Mouse (Mus musculus): ENCODE results near the gene 6030452D12Rik.

6030452D12Rik gene

GRCm38 (mm10) chr8:106500018-106500685 lies at the start of gene 6030452D12Rik:
Gene 6030452D12Rik, plus strand, starts transcription at chr8:106500522.
- DNase-seq (ENCODE audit: low spot score): no peak

- DNase-seq (ENCODE audit: low spot score): no peak
Observed at GRCm38 (mm10) chr8:106451301-106452085, 48.8 kb upstream of the 6030452D12Rik start.

DNA sequence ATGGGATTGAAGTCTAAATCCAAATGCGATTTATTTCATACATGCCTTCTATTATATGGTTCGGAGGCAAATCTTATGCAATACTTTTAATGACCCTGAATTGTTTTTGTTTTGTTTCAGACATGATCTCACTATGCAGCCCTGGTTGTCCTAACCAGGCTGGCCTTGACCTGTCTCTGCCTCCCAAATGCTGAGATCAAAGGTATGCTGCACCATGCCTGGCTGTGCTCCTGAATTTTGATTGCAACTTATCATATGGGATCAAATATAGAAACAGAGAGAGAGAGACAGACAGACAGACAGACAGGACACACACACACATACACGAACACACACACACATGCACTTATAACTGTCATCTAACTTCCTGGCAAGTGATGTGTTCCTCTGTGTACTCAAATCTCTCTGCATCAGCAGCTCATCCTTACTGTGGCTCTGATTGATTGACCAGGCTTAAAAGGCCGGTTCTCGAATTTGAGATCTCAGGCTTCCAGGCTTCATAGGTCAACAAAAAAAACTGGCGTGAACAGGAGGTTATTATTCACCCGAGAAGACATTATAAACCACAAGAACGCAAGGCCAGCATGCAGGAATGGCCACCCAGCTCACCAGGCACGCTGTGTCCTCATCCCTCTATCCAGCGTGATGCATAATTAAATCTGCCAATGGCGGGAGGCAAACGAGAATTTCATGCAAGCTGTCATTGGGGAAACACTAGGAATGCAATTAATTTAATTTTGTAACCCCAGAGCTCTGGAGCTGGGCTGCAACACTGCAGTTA lies 47.4 kb upstream of the 6030452D12Rik start:
- no peak for DNase-seq (ENCODE audit: low spot score)

- no peak for DNase-seq (ENCODE audit: low spot score)
Observed at GRCm38 (mm10) chr8:106454036-106454435, 46.3 kb upstream of the 6030452D12Rik start.

DNA sequence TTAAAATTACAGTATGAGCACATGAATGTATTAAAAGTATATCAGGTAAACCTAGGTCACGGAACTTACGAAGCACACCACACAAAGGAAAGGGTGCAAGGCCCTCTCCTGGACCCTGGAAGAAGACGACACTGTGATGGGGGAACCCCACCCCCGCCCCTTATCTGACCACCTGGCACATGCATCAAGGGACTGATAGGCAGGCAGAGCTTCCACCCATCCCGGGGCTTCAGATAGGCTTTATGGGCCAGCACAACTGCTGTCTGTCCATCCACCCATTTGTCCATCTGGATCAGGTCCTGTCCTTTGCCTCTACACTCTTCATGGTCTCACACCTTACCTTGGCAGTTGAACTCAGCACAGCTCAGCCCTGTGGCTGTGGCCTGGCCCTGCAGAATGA lies 38.2 kb upstream of the 6030452D12Rik start:
- DNase-seq (ENCODE audit: low spot score): no peak

DNA sequence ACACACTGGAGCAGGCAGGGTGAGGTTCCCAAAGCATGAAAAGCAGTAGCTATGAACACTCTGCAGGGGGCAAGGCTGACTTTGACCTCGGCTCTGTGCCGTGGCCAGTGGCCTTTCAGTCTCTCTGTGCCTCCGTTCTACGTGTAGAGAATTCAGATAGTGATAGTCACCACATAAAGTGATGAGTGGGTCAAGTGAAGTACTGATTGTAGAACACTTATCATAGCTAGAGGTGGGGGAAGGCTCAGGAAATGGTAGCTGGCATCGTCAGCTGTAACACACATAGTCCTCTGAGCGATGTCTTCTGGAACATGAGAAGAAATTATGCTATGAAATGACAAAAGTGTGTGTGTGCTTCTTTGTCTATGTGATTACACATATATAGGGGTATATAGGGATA lies 36.5 kb upstream of the 6030452D12Rik start:
- DNase-seq (ENCODE audit: low spot score): no peak

GRCm38 (mm10) chr8:106469485-106469884 lies 30.8 kb upstream of the 6030452D12Rik start:
- no peak for DNase-seq (ENCODE audit: low spot score)

GRCm38 (mm10) chr8:106474001-106474400 lies 26.3 kb upstream of the 6030452D12Rik start:
- DNase-seq (ENCODE audit: low spot score): no peak

- no peak for DNase-seq (ENCODE audit: low spot score)
Observed at GRCm38 (mm10) chr8:106504241-106504640, 3.9 kb downstream of the 6030452D12Rik start.

DNA sequence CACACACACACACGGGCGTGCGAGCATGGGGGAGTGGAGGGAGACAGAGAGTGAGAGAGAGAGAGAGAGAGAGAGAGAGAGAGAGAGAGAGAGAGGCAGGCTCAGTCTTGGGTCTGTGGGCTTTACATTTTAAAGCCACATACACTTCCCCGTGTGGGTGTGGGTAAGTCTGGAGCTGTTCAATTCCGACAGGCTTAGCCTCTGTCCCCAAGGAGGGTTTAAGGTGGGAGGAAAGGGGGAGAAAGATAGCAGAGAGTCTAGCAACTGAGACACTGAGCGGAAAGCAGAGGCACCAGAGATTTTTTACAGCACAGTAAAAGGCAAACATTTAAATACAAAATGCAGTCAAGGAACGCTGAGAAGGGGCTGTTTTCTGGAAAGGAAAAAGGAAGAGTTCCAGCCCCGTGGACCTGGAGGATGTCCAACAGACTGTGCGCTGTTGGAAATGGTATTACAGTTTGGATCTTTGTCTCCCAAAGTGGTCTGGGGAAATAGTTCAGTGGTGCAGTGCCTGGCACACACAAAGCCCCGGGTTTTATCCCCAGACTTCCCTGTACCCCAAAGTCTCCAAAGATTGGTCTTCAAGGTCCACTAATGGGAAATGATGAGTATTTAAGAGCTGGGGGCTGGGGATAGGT lies 5.1 kb downstream of the 6030452D12Rik start:
- no peak for DNase-seq (ENCODE audit: low spot score)

DNA sequence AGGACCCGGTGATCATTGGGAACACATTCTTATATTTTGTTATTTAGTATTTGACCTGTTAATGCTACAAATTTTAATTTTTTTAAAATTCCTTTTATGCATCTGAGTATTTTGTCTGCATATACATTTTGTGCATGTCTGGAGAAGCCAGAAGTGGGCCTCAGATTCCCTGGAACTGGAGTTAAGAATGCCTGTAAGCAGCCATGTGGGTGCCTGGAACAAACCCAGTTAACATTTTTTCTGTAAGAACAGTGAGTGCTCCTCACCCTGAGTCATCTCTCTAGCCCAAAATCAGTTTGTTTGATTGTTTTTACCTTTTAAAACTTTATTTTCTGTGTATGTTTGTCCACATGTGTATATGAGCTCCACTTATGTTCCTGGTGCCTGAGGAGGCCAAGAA lies 5.8 kb downstream of the 6030452D12Rik start:
- DNase-seq (ENCODE audit: low spot score): no peak

- no peak for DNase-seq (ENCODE audit: low spot score)
Observed at GRCm38 (mm10) chr8:106507761-106508331, 7.5 kb downstream of the 6030452D12Rik start.

- DNase-seq (ENCODE audit: low spot score): no peak
Observed at GRCm38 (mm10) chr8:106508456-106508855, 8.1 kb downstream of the 6030452D12Rik start.

DNA sequence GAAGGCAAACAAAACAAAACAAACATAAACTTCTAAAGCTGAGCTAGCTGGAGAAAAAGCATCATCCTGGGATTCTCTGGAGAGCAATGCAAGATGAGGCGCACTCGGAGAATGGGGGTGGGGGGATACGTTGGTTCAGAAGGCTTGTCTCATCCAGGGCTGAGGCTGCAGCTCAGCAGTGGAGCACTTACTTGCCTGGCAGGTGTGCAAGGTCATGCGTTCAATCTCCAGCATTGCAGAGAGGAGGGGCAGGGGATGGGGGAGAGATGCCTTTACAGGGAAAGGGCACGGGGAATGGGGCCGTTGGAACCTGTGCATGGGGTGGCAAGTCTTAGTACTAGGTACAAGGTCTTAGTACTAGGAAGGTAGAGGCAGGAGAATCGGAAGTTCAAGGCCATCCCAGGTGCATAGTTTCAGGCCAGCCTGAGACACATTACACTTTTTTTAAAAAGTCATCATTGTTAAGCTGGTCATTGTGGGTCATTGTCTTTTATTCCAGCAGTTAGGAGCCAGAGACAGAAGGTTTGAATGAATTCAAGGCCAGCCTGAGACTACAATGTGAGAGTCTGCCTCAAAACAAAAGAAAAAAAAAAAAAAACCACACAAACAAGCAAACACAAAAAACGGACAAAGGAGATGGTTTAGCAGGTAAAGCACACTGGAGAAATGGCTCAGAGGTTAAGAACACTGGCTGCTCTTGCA lies 8.9 kb downstream of the 6030452D12Rik start:
- DNase-seq (ENCODE audit: low spot score): no peak

- no peak for DNase-seq (ENCODE audit: low spot score)
Observed at GRCm38 (mm10) chr8:106510365-106510975, 10.1 kb downstream of the 6030452D12Rik start, which contains the start of gene Cdh3. Gene Cdh3, plus strand, starts transcription at chr8:106510891.

DNA sequence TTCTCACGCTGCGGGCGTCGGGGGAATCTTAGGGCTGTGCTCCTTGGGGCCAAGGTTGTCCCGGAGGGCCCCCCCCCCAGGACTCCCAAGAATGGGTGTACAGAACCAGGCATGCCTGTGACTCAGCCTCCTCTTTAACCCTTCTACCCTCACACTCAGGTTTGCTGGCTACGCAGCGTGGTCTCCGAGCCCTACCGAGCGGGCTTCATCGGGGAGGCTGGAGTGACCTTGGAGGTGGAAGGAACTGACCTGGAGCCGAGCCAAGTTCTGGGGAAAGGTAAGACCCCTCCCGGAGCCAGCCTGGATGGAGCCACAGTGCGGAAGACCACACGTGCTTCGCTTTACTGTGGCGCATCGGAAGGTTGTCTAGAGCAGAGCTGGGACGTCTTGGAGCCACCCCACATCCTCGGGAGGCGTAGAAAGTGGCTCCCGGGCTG lies 10.8 kb downstream of the 6030452D12Rik start:
- DNase-seq (ENCODE audit: low spot score): no peak

GRCm38 (mm10) chr8:106511531-106512041 lies 11.3 kb downstream of the 6030452D12Rik start:
- no peak for DNase-seq (ENCODE audit: low spot score)

GRCm38 (mm10) chr8:106512475-106513150 lies 12.3 kb downstream of the 6030452D12Rik start:
- DNase-seq (ENCODE audit: low spot score): no peak

- DNase-seq (ENCODE audit: low spot score): no peak
Observed at GRCm38 (mm10) chr8:106515946-106516479, 15.7 kb downstream of the 6030452D12Rik start.

All from layer of hippocampus, adult 9-10 months (tissue).